Mouse (Mus musculus): ENCODE results near the gene Otud1.

The Otud1 gene

GRCm38 (mm10) chr2:19657158-19657874 is at the start of gene Otud1:
Gene Otud1, plus strand, starts transcription at chr2:19657752.
- peak; percentile 98 for DNase-seq

- no peak for DNase-seq
Observed at GRCm38 (mm10) chr2:19607852-19608251, 49.7 kb upstream of the Otud1 start.

GRCm38 (mm10) chr2:19608410-19609073 is 49.0 kb upstream of the Otud1 start:
- DNase-seq, result no peak

- DNase-seq, result no peak
Observed at GRCm38 (mm10) chr2:19622041-19622440, 35.5 kb upstream of the Otud1 start.

GRCm38 (mm10) chr2:19627044-19627443 is 30.5 kb upstream of the Otud1 start:
- no peak for DNase-seq

DNA sequence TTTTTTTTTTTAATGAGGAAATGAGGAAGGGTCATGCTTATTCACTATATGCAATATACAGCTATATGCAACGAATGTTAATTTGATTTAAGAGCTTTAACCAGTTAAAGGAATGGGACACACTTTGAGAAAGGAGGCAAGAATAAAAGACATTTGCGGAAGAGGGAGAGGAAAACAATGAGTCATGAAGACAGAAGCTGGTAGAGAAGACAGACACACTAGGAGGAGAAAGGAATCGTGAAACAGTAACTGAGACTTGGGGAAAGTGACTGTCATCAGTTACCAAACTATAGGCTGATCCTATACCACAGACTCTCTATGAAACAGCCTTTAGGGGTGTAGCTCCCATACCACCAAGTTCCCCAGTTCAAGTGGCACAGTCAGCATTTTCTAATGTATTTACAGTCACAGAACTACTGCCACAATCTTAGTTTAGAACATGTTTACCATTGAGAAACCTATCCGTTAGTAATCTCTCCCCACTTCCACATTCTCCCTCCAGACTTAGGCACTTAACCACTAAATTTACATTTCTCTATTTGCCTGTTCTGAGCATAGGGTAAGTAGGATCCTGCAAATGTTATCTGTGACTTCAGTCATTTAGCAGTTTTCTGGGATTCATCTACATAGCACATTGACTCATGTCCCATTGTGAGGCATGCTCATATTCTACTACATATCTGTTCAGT is 29.5 kb upstream of the Otud1 start:
- no peak for DNase-seq

GRCm38 (mm10) chr2:19630544-19630943 is 27.0 kb upstream of the Otud1 start:
- DNase-seq, result no peak

GRCm38 (mm10) chr2:19633406-19633920 is 24.1 kb upstream of the Otud1 start:
- DNase-seq, result peak; percentile 54

- DNase-seq, result no peak
Observed at GRCm38 (mm10) chr2:19645182-19645581, 12.4 kb upstream of the Otud1 start.

DNA sequence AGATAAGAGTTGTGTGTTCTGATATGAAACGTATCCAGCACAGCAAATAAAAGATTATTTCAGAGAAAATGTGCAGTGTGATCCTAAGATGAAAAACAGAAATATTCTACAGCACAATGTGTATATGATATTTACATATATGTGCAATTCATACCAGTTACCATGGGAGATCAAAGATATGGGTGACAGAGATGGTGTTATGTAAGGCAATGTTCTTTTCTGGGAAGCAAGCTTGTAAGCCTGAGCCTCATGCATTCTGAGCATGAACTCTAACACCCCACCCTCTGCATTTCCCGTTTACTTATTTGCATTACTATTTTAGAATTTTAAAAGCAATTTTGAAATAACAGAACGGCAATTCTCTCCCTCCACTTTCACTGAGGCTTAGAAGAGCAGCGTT is 11.4 kb upstream of the Otud1 start:
- no peak for DNase-seq

- DNase-seq, result no peak
Observed at GRCm38 (mm10) chr2:19646910-19647309, 10.6 kb upstream of the Otud1 start.

- no peak for DNase-seq
Observed at GRCm38 (mm10) chr2:19656436-19656835, 1.1 kb upstream of the Otud1 start.

DNA sequence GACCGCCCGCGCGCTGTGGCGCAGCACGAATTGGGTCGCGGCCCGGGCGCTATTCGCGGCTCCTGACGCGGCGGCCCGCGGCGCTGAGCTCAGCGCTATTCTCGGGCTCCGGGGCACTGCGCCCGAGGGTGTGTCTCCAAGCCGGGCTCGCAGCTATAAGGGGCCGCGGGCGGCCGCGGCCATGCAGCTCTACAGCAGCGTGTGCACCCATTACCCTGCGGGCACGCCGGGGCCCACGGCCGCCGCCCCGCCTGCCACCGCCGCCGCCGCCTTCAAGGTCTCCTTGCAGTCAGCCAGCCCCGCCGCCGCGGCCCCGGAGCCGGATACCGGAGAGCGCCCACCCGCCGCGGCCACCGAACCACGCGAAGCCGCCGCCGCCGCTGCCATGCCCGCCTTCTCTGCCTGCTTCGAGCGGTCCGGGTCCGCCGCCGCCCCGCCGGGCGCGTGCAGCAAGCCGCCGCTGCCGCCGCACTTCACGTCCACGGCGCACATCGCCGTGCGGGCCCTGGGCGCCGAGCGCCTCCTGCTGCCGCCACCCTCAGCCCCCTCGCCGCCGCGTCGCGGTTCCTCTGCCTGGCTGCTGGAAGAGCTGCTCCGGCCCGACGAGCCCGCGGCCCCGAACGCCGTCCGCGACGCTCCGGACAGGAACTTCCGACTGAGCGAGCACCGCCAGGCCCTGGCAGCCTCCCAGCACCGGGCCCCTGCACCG is 483 bp downstream of the Otud1 start:
- peak; percentile 69 for DNase-seq

- peak; percentile 48 for DNase-seq
Observed at GRCm38 (mm10) chr2:19658661-19659384, 1.3 kb downstream of the Otud1 start.

GRCm38 (mm10) chr2:19660875-19661274 is 3.3 kb downstream of the Otud1 start:
- no peak for DNase-seq

GRCm38 (mm10) chr2:19663146-19663848 is 5.7 kb downstream of the Otud1 start:
- DNase-seq, result no peak

DNA sequence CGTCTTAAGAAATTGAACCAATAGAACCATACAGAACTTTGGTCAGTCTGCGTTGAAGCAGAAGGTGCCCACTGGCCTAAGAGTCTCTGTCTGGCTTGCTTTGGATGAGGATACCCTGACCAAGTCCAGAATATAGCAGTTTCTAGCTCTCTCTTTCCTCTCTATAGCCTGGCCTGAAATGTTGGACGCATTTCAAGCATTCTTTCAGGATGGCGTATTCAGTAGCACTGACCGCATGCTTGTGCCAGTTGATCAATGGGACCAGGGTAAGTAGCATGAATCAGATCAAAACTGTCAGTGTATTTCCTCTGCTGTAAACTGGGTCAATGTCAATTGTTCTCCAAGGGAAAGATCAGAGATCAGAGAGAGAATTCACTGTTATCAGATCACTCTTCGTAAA is 6.6 kb downstream of the Otud1 start:
- DNase-seq, result peak; percentile 78

- no peak for DNase-seq
Observed at GRCm38 (mm10) chr2:19664555-19665475, 7.3 kb downstream of the Otud1 start.

DNA sequence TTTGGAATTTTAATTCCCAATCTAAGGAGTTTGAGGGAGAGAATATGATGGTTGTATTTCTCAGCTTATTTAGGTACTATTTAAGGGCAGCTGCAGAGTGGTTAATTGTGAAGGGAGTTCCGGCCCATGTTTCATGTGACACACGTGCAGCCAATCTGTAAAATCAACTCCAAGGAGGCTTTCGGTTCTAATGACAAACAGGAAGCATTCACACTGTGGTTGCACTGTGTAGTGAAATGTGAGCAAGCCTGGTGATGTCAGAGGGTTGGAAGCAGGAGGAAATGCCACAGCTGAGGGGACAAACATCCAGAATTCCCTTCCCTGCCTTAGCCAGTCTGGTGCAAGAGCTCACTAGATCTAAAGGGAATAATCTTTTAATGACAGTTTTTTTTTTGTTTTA is 8.3 kb downstream of the Otud1 start:
- peak; percentile 44 for DNase-seq

- DNase-seq, result no peak
Observed at GRCm38 (mm10) chr2:19670851-19671688, 13.5 kb downstream of the Otud1 start.

Data from retina, postnatal 1 day (tissue).